Mouse (Mus musculus): Measurements from ENCODE around the gene Map3k21. TPM values are rescaled to one million over a fixed set of nuclear protein-coding genes. Genes with fewer than 3 reads are reported as not detected.

Gene Map3k21
- total RNA-seq (2015) (not detected in 2 replicates), total RNA-seq (2017) (not detected in 2 replicates)

GRCm38 (mm10) chr8:125910365-125911228 lies at the start of gene Map3k21:
TSS of gene Map3k21 (plus strand) at chr8:125910450.
- no peak for ATAC-seq (ENCODE audit: poor library complexity, severe bottlenecking)

- ATAC-seq (ENCODE audit: poor library complexity, severe bottlenecking) = no peak
Measured at GRCm38 (mm10) chr8:125866125-125866524, 44.1 kb upstream of the Map3k21 start.

- ATAC-seq (ENCODE audit: poor library complexity, severe bottlenecking) = no peak
Measured at GRCm38 (mm10) chr8:125868552-125868951, 41.7 kb upstream of the Map3k21 start.

- ATAC-seq (ENCODE audit: poor library complexity, severe bottlenecking) = no peak
Measured at GRCm38 (mm10) chr8:125869739-125870138, 40.5 kb upstream of the Map3k21 start.

- no peak for ATAC-seq (ENCODE audit: poor library complexity, severe bottlenecking)
Measured at GRCm38 (mm10) chr8:125870179-125870702, 40.0 kb upstream of the Map3k21 start.

- ATAC-seq (ENCODE audit: poor library complexity, severe bottlenecking) = peak; percentile 86
Measured at GRCm38 (mm10) chr8:125870821-125871321, 39.4 kb upstream of the Map3k21 start.

- ATAC-seq (ENCODE audit: poor library complexity, severe bottlenecking) = no peak
Measured at GRCm38 (mm10) chr8:125872501-125873249, 37.6 kb upstream of the Map3k21 start.

- no peak for ATAC-seq (ENCODE audit: poor library complexity, severe bottlenecking)
Measured at GRCm38 (mm10) chr8:125873250-125873534, 37.1 kb upstream of the Map3k21 start.

- no peak for ATAC-seq (ENCODE audit: poor library complexity, severe bottlenecking)
Measured at GRCm38 (mm10) chr8:125880447-125880846, 29.8 kb upstream of the Map3k21 start.

GRCm38 (mm10) chr8:125887549-125887948 lies 22.7 kb upstream of the Map3k21 start:
- ATAC-seq (ENCODE audit: poor library complexity, severe bottlenecking) = peak; percentile 57

GRCm38 (mm10) chr8:125889920-125890319 lies 20.3 kb upstream of the Map3k21 start:
- no peak for ATAC-seq (ENCODE audit: poor library complexity, severe bottlenecking)

- ATAC-seq (ENCODE audit: poor library complexity, severe bottlenecking) = no peak
Measured at GRCm38 (mm10) chr8:125897388-125897787, 12.9 kb upstream of the Map3k21 start.

GRCm38 (mm10) chr8:125897868-125898788 lies 12.1 kb upstream of the Map3k21 start, which contains the start of gene Pcnx2:
TSS of gene Pcnx2 (minus strand) at chr8:125898317.
- ATAC-seq (ENCODE audit: poor library complexity, severe bottlenecking) = no peak

GRCm38 (mm10) chr8:125898899-125899298 lies 11.4 kb upstream of the Map3k21 start:
- no peak; the same call in 1 of the 2 replicates for ATAC-seq (ENCODE audit: poor library complexity, severe bottlenecking)

- no peak for ATAC-seq (ENCODE audit: poor library complexity, severe bottlenecking)
Measured at GRCm38 (mm10) chr8:125901167-125901566, 9.1 kb upstream of the Map3k21 start.

- no peak for ATAC-seq (ENCODE audit: poor library complexity, severe bottlenecking)
Measured at GRCm38 (mm10) chr8:125902521-125902920, 7.7 kb upstream of the Map3k21 start.

- no peak for ATAC-seq (ENCODE audit: poor library complexity, severe bottlenecking)
Measured at GRCm38 (mm10) chr8:125905341-125905740, 4.9 kb upstream of the Map3k21 start.

- ATAC-seq (ENCODE audit: poor library complexity, severe bottlenecking) = no peak
Measured at GRCm38 (mm10) chr8:125907311-125907710, 2.9 kb upstream of the Map3k21 start.

- no peak for ATAC-seq (ENCODE audit: poor library complexity, severe bottlenecking)
Measured at GRCm38 (mm10) chr8:125909661-125910364, 437 bp upstream of the Map3k21 start.

GRCm38 (mm10) chr8:125911229-125911580 lies 955 bp downstream of the Map3k21 start:
- ATAC-seq (ENCODE audit: poor library complexity, severe bottlenecking) = no peak

All from megakaryocyte, adult 5-6 weeks (primary cell).